Mouse (Mus musculus): ENCODE measurements around the gene Mpv17l2. TPM values are rescaled to one million over a fixed set of nuclear protein-coding genes. Genes with fewer than 3 reads are reported as not detected.
A peak's percentile ranks its signal among the peaks of the same experiment; 100 is the strongest.

The Mpv17l2 gene
- total and polyA plus RNA-seq, 2 experiments from 2014 or later, result 26.6 to 50.3 TPM

- Histone ChIP-seq H3K4me2 (ENCODE audit: low read depth, low read length) (peak within 1 kb of the TSS; percentile 61), H3K9ac (replicated peaks; ENCODE audit: low read depth, low read length) (no peak within 1 kb of the TSS; the same call in 1 of the 2 replicates), H3K36me3 (replicated peaks; ENCODE audit: control insufficient read depth, insufficient read depth, low read length) (no peaks in the 10 kb centered on the region), H3K27me3 (ENCODE audit: control insufficient read depth, insufficient read depth, low read length) (peaks cover 36% of the 10 kb centered on the region), H3K4me1 (ENCODE audit: control insufficient read depth, insufficient read depth) (peaks cover 10% of the 10 kb centered on the region), H3K27ac (ENCODE audit: low read depth) (no peak within 1 kb of the TSS), H3K4me3 (ENCODE audit: low read depth, low read length) (peak within 1 kb of the TSS; percentile 42), H3K9me3 (replicated peaks; ENCODE audit: control insufficient read depth, low read length) (no peaks in the 10 kb centered on the region)
- peak; percentile 89 for ATAC-seq (ENCODE audit: insufficient read depth, low read depth)
- DNase-seq (ENCODE audit: low spot score), result peak; percentile 74
- TF ChIP-seq EP300 (IDR thresholded peaks at IDR 0.05; ENCODE audit: low read depth) (no peak), CTCF (IDR thresholded peaks at IDR 0.05; ENCODE audit: low read depth) (no peak)
- under 1% methylated on average over 45 of the region's 45 CpGs for WGBS
These were observed 43.9 kb upstream of the Mpv17l2 start, which contains the start of gene Mast3 for GRCm38 (mm10) chr8:70804481-70805206. Gene Mast3 (minus strand): TSS chr8:70805054.

- H3K4me1 ChIP-seq (ENCODE audit: control insufficient read depth, insufficient read depth), result peaks cover 10% of the 10 kb centered on the region
- ATAC-seq (ENCODE audit: insufficient read depth, low read depth), result 0 out of 2 replicates have a peak, but pooled peaks have one; percentile 32
- H3K4me3 ChIP-seq (ENCODE audit: low read depth, low read length), result peak overlapping the region; percentile 42
- H3K9me3 ChIP-seq (replicated peaks; ENCODE audit: control insufficient read depth, low read length), result no peaks in the 10 kb centered on the region
- H3K27me3 ChIP-seq (ENCODE audit: control insufficient read depth, insufficient read depth, low read length), result peaks cover 42% of the 10 kb centered on the region
- no peak overlapping the region for H3K27ac ChIP-seq (ENCODE audit: low read depth)
- H3K9ac ChIP-seq (replicated peaks; ENCODE audit: low read depth, low read length), result no peak overlapping the region; the same call in 1 of the 2 replicates
- TF ChIP-seq EP300 (IDR thresholded peaks at IDR 0.05; ENCODE audit: low read depth) (no peak), CTCF (IDR thresholded peaks at IDR 0.05; ENCODE audit: low read depth) (no peak)
- H3K36me3 ChIP-seq (replicated peaks; ENCODE audit: control insufficient read depth, insufficient read depth, low read length), result no peaks in the 10 kb centered on the region
- H3K4me2 ChIP-seq (ENCODE audit: low read depth, low read length), result peak overlapping the region; percentile 61
- WGBS, result 2% methylated on average over 46 of the region's 47 CpGs
- no peak for DNase-seq (ENCODE audit: low spot score)
These were observed 43.2 kb upstream of the Mpv17l2 start for GRCm38 (mm10) chr8:70803761-70804480.

GRCm38 (mm10) chr8:70802786-70803510, 42.2 kb upstream of the Mpv17l2 start:
- DNase-seq (ENCODE audit: low spot score), result no peak
- H3K36me3 ChIP-seq (replicated peaks; ENCODE audit: control insufficient read depth, insufficient read depth, low read length), result no peaks in the 10 kb centered on the region
- 76% methylated on average over 11 of the region's 11 CpGs for WGBS
- no peak overlapping the region for H3K27ac ChIP-seq (ENCODE audit: low read depth)
- no peaks in the 10 kb centered on the region for H3K9me3 ChIP-seq (replicated peaks; ENCODE audit: control insufficient read depth, low read length)
- no peak overlapping the region; the same call in 1 of the 2 replicates for H3K4me2 ChIP-seq (ENCODE audit: low read depth, low read length)
- no peak overlapping the region for H3K9ac ChIP-seq (replicated peaks; ENCODE audit: low read depth, low read length)
- H3K4me1 ChIP-seq (ENCODE audit: control insufficient read depth, insufficient read depth), result peaks cover 13% of the 10 kb centered on the region
- no peak overlapping the region for H3K4me3 ChIP-seq (ENCODE audit: low read depth, low read length)
- peaks cover 52% of the 10 kb centered on the region for H3K27me3 ChIP-seq (ENCODE audit: control insufficient read depth, insufficient read depth, low read length)
- no peak for TF ChIP-seq EP300 (IDR thresholded peaks at IDR 0.05; ENCODE audit: low read depth)
- TF ChIP-seq CTCF (IDR thresholded peaks at IDR 0.05; ENCODE audit: low read depth), result no peak
- no peak for ATAC-seq (ENCODE audit: insufficient read depth, low read depth)

- TF ChIP-seq EP300 (IDR thresholded peaks at IDR 0.05; ENCODE audit: low read depth) (no peak), CTCF (IDR thresholded peaks at IDR 0.05; ENCODE audit: low read depth) (no peak)
- no peak for ATAC-seq (ENCODE audit: insufficient read depth, low read depth)
- no peak for DNase-seq (ENCODE audit: low spot score)
- H3K9ac ChIP-seq (replicated peaks; ENCODE audit: low read depth, low read length), result no peak overlapping the region
- 40% methylated on average over 1 of the region's 1 CpGs for WGBS
- no peaks in the 10 kb centered on the region for H3K36me3 ChIP-seq (replicated peaks; ENCODE audit: control insufficient read depth, insufficient read depth, low read length)
- H3K9me3 ChIP-seq (replicated peaks; ENCODE audit: control insufficient read depth, low read length), result no peaks in the 10 kb centered on the region
- no peak overlapping the region for H3K27ac ChIP-seq (ENCODE audit: low read depth)
- H3K27me3 ChIP-seq (ENCODE audit: control insufficient read depth, insufficient read depth, low read length), result peaks cover 53% of the 10 kb centered on the region
- H3K4me2 ChIP-seq (ENCODE audit: low read depth, low read length), result no peak overlapping the region
- H3K4me1 ChIP-seq (ENCODE audit: control insufficient read depth, insufficient read depth), result peaks cover 22% of the 10 kb centered on the region
- H3K4me3 ChIP-seq (ENCODE audit: low read depth, low read length), result no peak overlapping the region
These were observed 41.1 kb upstream of the Mpv17l2 start for GRCm38 (mm10) chr8:70801830-70802229.

- 24% methylated on average over 15 of the region's 15 CpGs for WGBS
- no peak overlapping the region for H3K4me3 ChIP-seq (ENCODE audit: low read depth, low read length)
- H3K36me3 ChIP-seq (replicated peaks; ENCODE audit: control insufficient read depth, insufficient read depth, low read length), result no peaks in the 10 kb centered on the region
- no peaks in the 10 kb centered on the region for H3K9me3 ChIP-seq (replicated peaks; ENCODE audit: control insufficient read depth, low read length)
- no peak overlapping the region for H3K27ac ChIP-seq (ENCODE audit: low read depth)
- H3K4me2 ChIP-seq (ENCODE audit: low read depth, low read length), result no peak overlapping the region
- TF ChIP-seq EP300 (IDR thresholded peaks at IDR 0.05; ENCODE audit: low read depth) (no peak), CTCF (IDR thresholded peaks at IDR 0.05; ENCODE audit: low read depth) (no peak)
- no peak for ATAC-seq (ENCODE audit: insufficient read depth, low read depth)
- peaks cover 56% of the 10 kb centered on the region for H3K27me3 ChIP-seq (ENCODE audit: control insufficient read depth, insufficient read depth, low read length)
- peaks cover 22% of the 10 kb centered on the region for H3K4me1 ChIP-seq (ENCODE audit: control insufficient read depth, insufficient read depth)
- no peak overlapping the region for H3K9ac ChIP-seq (replicated peaks; ENCODE audit: low read depth, low read length)
- DNase-seq (ENCODE audit: low spot score), result no peak
These were observed 40.4 kb upstream of the Mpv17l2 start for GRCm38 (mm10) chr8:70801156-70801555.

Data from heart, postnatal 0 days (tissue).